Mouse (Mus musculus) urinary bladder, postnatal 36 days (tissue): ENCODE measurements around the gene Olfr1006.
"Not testable (repeated sequence)": the region's sequence is repeated elsewhere in the genome, so short reads cannot be mapped to it uniquely, and the experiment has no call there.

Experiments
- DNase-seq, 2 experiments: peaks; one replicate each; pipeline ENCODE4 v3.0.0; 2022; ENCODE audit warnings: low spot score in 2 of 2, mixed read lengths in 1 of 2

Gene Olfr1006

GRCm38 (mm10) chr2:85678667-85679066 is at the start of gene Olfr1006:
Olfr1006 (minus strand) TSS chr2:85678767.
- DNase-seq: no peak

DNA sequence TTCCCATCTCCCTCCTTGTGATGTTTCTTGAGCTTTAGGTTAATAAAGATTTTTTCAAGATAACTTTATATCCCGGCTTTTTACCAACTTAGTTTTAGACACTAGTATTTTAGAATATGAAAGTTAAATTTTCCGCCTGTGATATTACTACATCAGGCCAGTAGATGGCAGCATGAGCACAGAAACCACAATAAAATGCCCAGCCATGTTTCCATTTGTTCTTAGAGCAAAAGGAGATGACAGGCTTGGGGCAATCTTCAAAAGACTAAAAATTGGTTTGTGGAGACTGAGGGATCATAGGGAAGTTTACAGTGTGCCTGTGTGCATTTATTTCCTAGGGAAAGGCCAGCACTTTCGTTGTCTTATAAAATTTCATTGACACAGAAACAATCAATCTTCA is 47.2 kb upstream of the Olfr1006 start:
- no peak for DNase-seq

- DNase-seq: no peak
Measured at GRCm38 (mm10) chr2:85715119-85715518, 36.6 kb upstream of the Olfr1006 start, which contains the start of gene Olfr1009. Olfr1009 (plus strand) TSS chr2:85715419.

- no peak for DNase-seq
Measured at GRCm38 (mm10) chr2:85711159-85711558, 32.6 kb upstream of the Olfr1006 start.

GRCm38 (mm10) chr2:85710680-85711079 is 32.1 kb upstream of the Olfr1006 start:
- not testable (repeated sequence) for DNase-seq

- DNase-seq: no peak
Measured at GRCm38 (mm10) chr2:85689131-85689530, 10.6 kb upstream of the Olfr1006 start, which contains the start of gene Olfr1008. Olfr1008 (plus strand) TSS chr2:85689431.

DNA sequence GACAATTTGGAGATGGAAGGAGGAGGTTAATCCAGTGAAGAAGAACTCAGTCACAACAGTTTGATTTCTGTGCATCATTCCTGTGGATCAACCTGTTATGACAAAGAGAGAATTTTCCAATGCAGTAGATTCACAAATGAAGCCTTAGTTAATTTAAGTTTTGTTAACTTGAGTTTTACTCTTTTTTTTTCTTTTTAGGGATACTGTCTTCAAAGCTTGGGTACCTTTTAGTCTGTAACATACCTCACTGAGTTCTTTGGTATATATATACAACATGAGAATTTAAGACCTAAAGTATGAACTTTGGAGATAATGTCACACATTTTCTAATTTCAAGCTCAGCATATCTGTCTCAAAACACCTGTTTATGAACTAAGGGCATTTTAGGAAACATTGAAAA is 14.2 kb downstream of the Olfr1006 start, which contains the start of gene Olfr154:
TSS of gene Olfr154 (minus strand) at position 101 of the 400 bp plus-strand sequence.
- DNase-seq: not testable (repeated sequence)

GRCm38 (mm10) chr2:85650604-85651003 is 28.0 kb downstream of the Olfr1006 start, which contains the start of gene Olfr1002:
Olfr1002 (minus strand) TSS chr2:85650704.
- DNase-seq: no peak
